Mouse (Mus musculus) myocyte (in vitro differentiated cells): ENCODE measurements around the gene Mlxip. TPM values are rescaled to one million over a fixed set of nuclear protein-coding genes. Genes with fewer than 3 reads are reported as not detected.

Source experiments
- H3K27me3 ChIP-seq: one replicate; pipeline ENCODE4 v1.6.1; 2011; ENCODE audit not compliant: control insufficient read depth, insufficient read depth, insufficient read length
- H3K36me3 ChIP-seq: one replicate; pipeline ENCODE4 v1.6.1; 2011; ENCODE audit not compliant: control insufficient read depth, insufficient read depth
- H3K4me2 ChIP-seq: one replicate; pipeline ENCODE4 v1.6.1; 2011; ENCODE audit warnings: low read depth, control low read depth
- H3K4me3 ChIP-seq: one replicate; pipeline ENCODE4 v1.5.1; 2011; ENCODE audit warnings: mild to moderate bottlenecking, control low read depth, moderate library complexity
- H3K79me2 ChIP-seq: one replicate; pipeline ENCODE4 v1.6.1; 2011; ENCODE audit not compliant: control insufficient read depth, insufficient read depth
- H3ac ChIP-seq: one replicate; pipeline ENCODE4 v1.6.1; 2011; ENCODE audit not compliant: control insufficient read depth, insufficient read length
- CEBPB ChIP-seq: IDR thresholded peaks from 2 replicates; pipeline ENCODE4 v1.6.1; 2011; ENCODE audit warnings: mild to moderate bottlenecking, moderate library complexity; ENCODE audit not compliant: poor library complexity, insufficient read depth, severe bottlenecking
- E2F4 ChIP-seq: IDR thresholded peaks from one replicate; pipeline ENCODE4 v1.6.1; 2011; ENCODE audit warnings: mild to moderate bottlenecking, control low read depth, moderate library complexity; ENCODE audit not compliant: insufficient read depth
- MAX ChIP-seq: IDR thresholded peaks from one replicate; pipeline ENCODE4 v1.6.1; 2011; ENCODE audit warnings: low read depth, mild to moderate bottlenecking, control low read depth
- MYOD1 ChIP-seq, 3 experiments: IDR thresholded peaks; one replicate each; pipeline ENCODE4 v1.6.1; 2011; ENCODE audit warnings: control low read depth in 2 of 3, low read depth in 2 of 3, mild to moderate bottlenecking in 2 of 3, moderate library complexity in 1 of 3; ENCODE audit not compliant: insufficient read length in 2 of 3, control insufficient read depth in 1 of 3
- MYOG ChIP-seq, 3 experiments: IDR thresholded peaks; one replicate each; pipeline ENCODE4 v1.6.1; 2011; ENCODE audit warnings: control low read depth in 2 of 3, low read depth in 2 of 3, mild to moderate bottlenecking in 2 of 3; ENCODE audit not compliant: insufficient read length in 2 of 3, control insufficient read depth in 1 of 3, insufficient read depth in 1 of 3
- POLR2A ChIP-seq: IDR thresholded peaks from one replicate; pipeline ENCODE4 v1.6.1; 2011; ENCODE audit warnings: low read depth, mild to moderate bottlenecking, control low read depth, moderate library complexity; ENCODE audit not compliant: insufficient read length
- POLR2AphosphoS2 ChIP-seq: IDR thresholded peaks from one replicate; pipeline ENCODE4 v1.6.1; 2011; ENCODE audit warnings: low read depth, control low read depth; ENCODE audit not compliant: insufficient read length
- REST ChIP-seq: IDR thresholded peaks from one replicate; pipeline ENCODE4 v1.6.1; 2011; ENCODE audit warnings: mild to moderate bottlenecking, control low read depth, moderate library complexity; ENCODE audit not compliant: insufficient read depth, insufficient read length
- SRF ChIP-seq: IDR thresholded peaks from one replicate; pipeline ENCODE4 v1.6.1; 2011; ENCODE audit warnings: low read depth; ENCODE audit not compliant: control insufficient read depth, insufficient read length
- TCF12 ChIP-seq: IDR thresholded peaks from one replicate; pipeline ENCODE4 v1.6.1; 2011; ENCODE audit warnings: mild to moderate bottlenecking, control low read depth; ENCODE audit not compliant: poor library complexity, insufficient read depth, severe bottlenecking
- TCF3 ChIP-seq: IDR thresholded peaks from one replicate; pipeline ENCODE4 v1.6.1; 2011; ENCODE audit warnings: low read depth, control low read depth; ENCODE audit not compliant: insufficient read length
- USF1 ChIP-seq: IDR thresholded peaks from one replicate; pipeline ENCODE4 v1.6.1; 2011; ENCODE audit warnings: low read depth, mild to moderate bottlenecking, control low read depth, moderate library complexity
- polyA plus RNA-seq: library from polyadenylated mRNA; unstranded; fragments of >200 nt; fragmentation: generic; extraction: Trizol; gene quantifications from one replicate; pipeline ENCODE4 v1.2.1, GENCODE M21; 2012; ENCODE audit warnings: missing spikeins

Gene Mlxip
- polyA plus RNA-seq, 1 experiment = 6.0 TPM

GRCm38 (mm10) chr5:123398856-123399498 is 4.4 kb downstream of the Mlxip start:
- Histone ChIP-seq H3ac (no peak overlapping the region), H3K4me3 (no peak overlapping the region), H3K36me3 (no peaks in the 10 kb centered on the region), H3K4me2 (no peak overlapping the region), H3K79me2 (peaks cover 13% of the 10 kb centered on the region), H3K27me3 (no peaks in the 10 kb centered on the region)
- no peak for TF ChIP-seq POLR2A
- no peak for TF ChIP-seq MAX
- no peak for TF ChIP-seq MYOG (IDR thresholded peaks at IDR 0.05; ENCODE audit: control insufficient read depth in 1 of 3, insufficient read depth in 1 of 3, insufficient read length in 2 of 3, low read depth in 2 of 3)
- no peak for TF ChIP-seq TCF3
- TF ChIP-seq POLR2AphosphoS2 = no peak
- TF ChIP-seq CEBPB = no peak
- no peak for TF ChIP-seq REST
- TF ChIP-seq E2F4 = no peak
- no peak for TF ChIP-seq USF1
- TF ChIP-seq TCF12 = no peak
- TF ChIP-seq SRF = no peak
- no peak for TF ChIP-seq MYOD1 (IDR thresholded peaks at IDR 0.05; ENCODE audit: control insufficient read depth in 1 of 3, insufficient read length in 2 of 3, low read depth in 2 of 3)

GRCm38 (mm10) chr5:123404480-123404879 is 9.9 kb downstream of the Mlxip start:
- H3ac ChIP-seq = no peak overlapping the region
- no peaks in the 10 kb centered on the region for H3K27me3 ChIP-seq
- no peaks in the 10 kb centered on the region for H3K36me3 ChIP-seq
- TF ChIP-seq REST = no peak
- TF ChIP-seq MYOD1 (IDR thresholded peaks at IDR 0.05; ENCODE audit: control insufficient read depth in 1 of 3, insufficient read length in 2 of 3, low read depth in 2 of 3) = no peak
- TF ChIP-seq MAX = no peak
- TF ChIP-seq MYOG (IDR thresholded peaks at IDR 0.05; ENCODE audit: control insufficient read depth in 1 of 3, insufficient read depth in 1 of 3, insufficient read length in 2 of 3, low read depth in 2 of 3) = no peak
- H3K4me3 ChIP-seq = no peak overlapping the region
- H3K79me2 ChIP-seq = no peaks in the 10 kb centered on the region
- H3K4me2 ChIP-seq = no peak overlapping the region

GRCm38 (mm10) chr5:123406952-123407351 is 12.4 kb downstream of the Mlxip start:
- H3K79me2 ChIP-seq = no peaks in the 10 kb centered on the region
- H3K4me3 ChIP-seq = no peak overlapping the region
- TF ChIP-seq POLR2A (no peak), REST (no peak), MYOG (IDR thresholded peaks at IDR 0.05; ENCODE audit: control insufficient read depth in 1 of 3, insufficient read depth in 1 of 3, insufficient read length in 2 of 3, low read depth in 2 of 3) (no peak), TCF3 (no peak), USF1 (no peak), TCF12 (no peak), CEBPB (no peak), SRF (no peak), E2F4 (no peak), MAX (no peak), POLR2AphosphoS2 (no peak), MYOD1 (IDR thresholded peaks at IDR 0.05; ENCODE audit: control insufficient read depth in 1 of 3, insufficient read length in 2 of 3, low read depth in 2 of 3) (no peak)
- H3ac ChIP-seq = no peak overlapping the region
- no peaks in the 10 kb centered on the region for H3K36me3 ChIP-seq
- H3K27me3 ChIP-seq = no peaks in the 10 kb centered on the region
- no peak overlapping the region for H3K4me2 ChIP-seq

GRCm38 (mm10) chr5:123408176-123408575 is 13.6 kb downstream of the Mlxip start:
- Histone ChIP-seq H3K79me2 (no peaks in the 10 kb centered on the region), H3K36me3 (no peaks in the 10 kb centered on the region), H3K4me2 (no peak overlapping the region), H3K4me3 (no peak overlapping the region), H3K27me3 (no peaks in the 10 kb centered on the region), H3ac (no peak overlapping the region)
- no peak for TF ChIP-seq E2F4
- TF ChIP-seq TCF12 = no peak
- TF ChIP-seq MYOD1 (IDR thresholded peaks at IDR 0.05; ENCODE audit: control insufficient read depth in 1 of 3, insufficient read length in 2 of 3, low read depth in 2 of 3) = no peak
- TF ChIP-seq TCF3 = no peak
- TF ChIP-seq SRF = no peak
- TF ChIP-seq USF1 = no peak
- TF ChIP-seq POLR2A = no peak
- TF ChIP-seq MAX = no peak
- no peak for TF ChIP-seq CEBPB
- no peak for TF ChIP-seq REST
- no peak for TF ChIP-seq MYOG (IDR thresholded peaks at IDR 0.05; ENCODE audit: control insufficient read depth in 1 of 3, insufficient read depth in 1 of 3, insufficient read length in 2 of 3, low read depth in 2 of 3)
- TF ChIP-seq POLR2AphosphoS2 = no peak
